Mouse (Mus musculus): Measurements from ENCODE around the gene Plxnd1. TPM values are rescaled to one million over a fixed set of nuclear protein-coding genes. Genes with fewer than 3 reads are reported as not detected.

Gene Plxnd1
- total RNA-seq, 2 experiments from 2014 or later: 116 to 135 TPM

GRCm38 (mm10) chr6:115983306-115984038, 11.3 kb downstream of the Plxnd1 start:
- DNase-seq (ENCODE audit: low spot score in 2 of 2): no peak

GRCm38 (mm10) chr6:115982889-115983288, 11.9 kb downstream of the Plxnd1 start:
- DNase-seq (ENCODE audit: low spot score in 2 of 2): no peak

- DNase-seq (ENCODE audit: low spot score in 2 of 2): no peak
Measured at GRCm38 (mm10) chr6:115978596-115978995, 16.2 kb downstream of the Plxnd1 start.

DNA sequence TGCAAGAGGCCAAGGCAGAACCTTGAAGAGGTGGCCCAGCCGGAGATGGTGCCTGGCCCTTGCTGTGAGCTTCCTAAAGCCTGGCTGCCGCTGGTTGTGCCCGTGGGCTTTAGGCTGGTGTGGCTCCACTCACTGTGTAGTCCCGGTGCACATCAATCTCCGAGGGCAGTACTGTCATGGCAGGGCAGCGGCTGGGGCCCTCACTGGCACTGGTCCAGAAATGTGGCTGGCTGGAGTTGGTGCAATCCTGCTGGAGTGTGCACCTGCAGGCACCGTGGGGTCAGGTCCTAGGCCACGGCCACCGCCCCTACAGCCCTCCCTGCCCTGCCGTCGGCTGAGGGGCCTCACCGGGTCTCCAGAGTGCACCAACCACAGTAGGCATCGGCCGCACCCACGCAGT, 17.0 kb downstream of the Plxnd1 start:
- DNase-seq (ENCODE audit: low spot score in 2 of 2): no peak

- no peak for DNase-seq (ENCODE audit: low spot score in 2 of 2)
Measured at GRCm38 (mm10) chr6:115975606-115976005, 19.2 kb downstream of the Plxnd1 start.

GRCm38 (mm10) chr6:115973881-115974662, 20.7 kb downstream of the Plxnd1 start:
- DNase-seq (ENCODE audit: low spot score in 2 of 2): no peak

- no peak for DNase-seq (ENCODE audit: low spot score in 2 of 2)
Measured at GRCm38 (mm10) chr6:115973139-115973875, 21.5 kb downstream of the Plxnd1 start.

DNA sequence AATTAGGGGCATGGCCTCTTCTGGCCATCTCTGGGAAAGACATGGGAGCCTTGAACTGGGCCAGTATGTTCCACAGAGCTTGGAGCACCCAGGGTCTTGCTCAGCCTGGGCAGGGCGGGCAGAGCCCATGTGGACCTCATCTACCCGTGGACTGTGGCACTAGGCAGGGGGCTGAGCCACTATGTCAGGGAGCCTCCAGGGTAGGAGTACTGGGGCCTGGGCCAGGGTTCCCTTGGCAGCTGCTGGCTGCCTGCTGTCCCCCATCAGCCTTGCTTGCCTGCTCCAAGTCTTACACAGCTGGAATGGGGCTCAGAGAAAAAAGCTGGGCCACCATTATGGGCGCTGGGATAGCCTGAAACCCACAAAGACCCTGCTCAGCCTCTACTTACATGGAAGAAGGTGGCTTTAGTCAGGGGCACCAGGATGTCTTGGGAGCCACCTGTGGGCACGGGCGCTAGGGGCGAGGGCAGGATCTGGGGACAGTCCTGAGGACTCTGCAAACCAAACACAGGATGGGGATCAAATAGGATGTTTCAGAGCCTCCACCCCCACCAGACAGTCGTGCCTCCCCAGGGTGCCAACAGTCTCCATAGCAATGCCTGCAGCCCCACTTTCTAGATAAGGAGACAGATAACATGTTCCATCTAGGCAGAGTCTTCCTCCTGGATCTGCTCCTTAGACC, 22.6 kb downstream of the Plxnd1 start:
- no peak for DNase-seq (ENCODE audit: low spot score in 2 of 2)

DNA sequence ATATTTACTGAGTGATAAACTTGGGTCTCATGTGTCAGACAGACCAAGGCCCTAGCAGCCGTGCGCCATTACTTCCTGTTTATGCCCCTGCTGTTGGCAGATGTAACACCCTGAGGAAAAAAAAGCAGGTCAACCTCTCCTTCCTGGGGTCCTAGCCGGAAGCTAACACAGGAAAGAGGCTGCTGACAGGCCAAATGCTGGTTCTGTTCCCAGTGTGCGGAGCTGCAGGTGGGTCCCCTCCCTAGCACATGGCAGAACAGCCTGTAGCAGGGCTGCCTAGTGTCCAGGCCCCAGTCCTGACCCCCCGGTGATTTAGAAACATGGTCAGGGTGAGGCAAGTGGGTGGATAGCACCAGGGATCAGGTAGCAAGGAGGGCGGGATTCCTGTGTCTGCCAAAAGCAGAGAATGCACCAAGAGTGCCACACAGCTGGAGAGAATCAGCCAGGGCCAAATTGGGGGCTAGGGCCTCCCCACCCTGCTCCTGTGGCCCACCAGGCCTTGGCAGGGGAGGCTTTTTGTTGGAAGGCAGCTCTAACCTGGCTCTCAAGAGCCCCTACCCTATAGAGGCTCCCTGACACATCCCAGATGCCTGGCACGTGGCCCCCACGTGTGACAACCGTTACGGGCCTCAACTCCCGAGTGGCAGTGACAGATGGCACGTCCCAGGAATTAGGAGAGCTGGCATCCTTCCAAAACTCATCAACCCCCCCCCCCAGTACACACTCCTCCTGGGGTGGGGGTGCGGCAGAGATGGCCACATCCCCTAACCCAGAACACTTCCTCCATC, 23.3 kb downstream of the Plxnd1 start:
- DNase-seq (ENCODE audit: low spot score in 2 of 2): no peak

DNA sequence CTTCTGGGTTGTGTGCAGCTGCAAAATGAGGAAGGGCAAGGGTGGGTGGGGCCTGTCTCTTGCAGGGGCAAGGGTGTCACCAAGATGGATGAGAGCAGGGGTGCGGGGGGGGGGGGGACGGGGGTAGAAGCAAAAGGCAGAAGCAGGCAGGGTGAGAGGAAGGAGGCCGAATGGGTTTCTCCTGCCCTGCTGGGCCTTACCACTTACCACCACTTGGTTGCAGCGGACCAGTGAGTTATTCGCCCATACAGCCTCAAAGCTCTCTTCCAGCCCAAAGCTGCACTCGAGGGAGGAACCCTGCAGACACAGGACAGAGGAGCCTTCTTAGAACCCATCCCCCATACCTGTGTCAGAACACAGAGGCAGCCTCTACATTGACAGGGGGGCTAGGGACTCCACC, 24.9 kb downstream of the Plxnd1 start:
- no peak for DNase-seq (ENCODE audit: low spot score in 2 of 2)

DNA sequence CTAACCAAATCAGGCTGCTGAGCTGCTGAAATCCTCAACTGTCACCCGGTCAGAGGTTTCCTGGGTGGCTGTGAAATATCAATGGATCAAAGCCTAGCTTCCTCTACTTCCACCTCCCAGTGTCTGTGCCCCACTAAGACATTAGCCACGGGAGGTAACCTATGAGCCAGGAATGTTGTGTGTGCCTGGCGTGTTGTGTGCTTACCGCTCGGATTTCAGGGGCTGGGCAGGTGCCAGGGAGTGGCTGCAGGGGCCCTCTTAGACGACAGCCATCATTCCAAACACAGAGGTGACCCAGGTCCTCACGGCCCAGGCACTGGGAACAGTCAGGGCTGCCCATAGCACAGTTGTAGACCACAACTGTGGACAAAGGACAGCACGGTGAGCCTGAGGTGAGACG, 25.7 kb downstream of the Plxnd1 start:
- DNase-seq (ENCODE audit: low spot score in 2 of 2): no peak

- DNase-seq (ENCODE audit: low spot score in 2 of 2): no peak
Measured at GRCm38 (mm10) chr6:115968700-115969099, 26.1 kb downstream of the Plxnd1 start.

DNA sequence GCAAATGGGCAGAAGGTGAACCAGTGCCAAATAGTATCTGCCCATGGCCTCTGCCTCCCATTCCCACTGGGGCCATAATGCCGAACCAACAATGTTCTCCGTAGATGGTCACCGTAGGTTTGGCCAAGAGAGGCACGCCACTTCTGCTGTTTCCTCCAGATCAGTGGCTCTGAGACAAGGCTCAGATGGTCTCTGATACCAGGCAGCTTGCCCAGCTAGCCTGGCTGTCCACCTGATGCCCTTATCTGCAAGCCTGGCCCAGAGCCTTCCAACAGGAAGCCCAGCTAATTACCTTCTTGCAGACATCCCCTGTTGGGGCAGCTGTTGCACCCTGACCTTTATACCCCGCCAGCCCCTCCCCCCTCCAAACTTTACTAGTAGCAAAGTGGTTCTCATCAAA, 26.7 kb downstream of the Plxnd1 start:
- no peak for DNase-seq (ENCODE audit: low spot score in 2 of 2)

DNA sequence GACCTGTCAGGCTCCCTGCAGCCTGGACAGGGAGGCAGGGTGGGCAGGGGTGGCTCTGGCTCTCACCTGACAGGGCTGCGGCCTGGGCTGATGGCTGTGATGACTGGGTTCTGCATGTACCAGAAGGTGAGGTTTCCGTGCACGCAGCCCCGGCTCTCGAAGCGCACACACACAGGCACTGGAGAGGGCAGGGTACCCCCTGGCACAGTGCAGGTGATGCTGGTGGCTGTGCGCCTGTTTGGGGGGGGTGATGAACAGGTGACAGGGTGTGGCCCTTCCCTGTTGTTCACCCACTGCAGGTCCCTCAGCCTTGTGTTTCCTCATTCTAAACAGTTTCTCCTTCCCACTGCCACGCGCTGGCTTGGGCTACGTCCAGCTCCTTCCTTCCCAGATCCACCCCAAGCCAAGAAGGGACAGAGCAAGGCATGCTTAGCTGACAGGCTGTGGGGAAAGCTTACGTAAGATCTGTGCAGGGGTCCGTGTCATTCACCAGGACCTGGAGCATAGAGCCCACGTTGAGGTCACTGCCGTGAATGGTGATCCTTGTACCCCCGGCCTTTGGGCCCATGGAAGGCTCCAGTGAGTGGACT, 27.4 kb downstream of the Plxnd1 start:
- DNase-seq (ENCODE audit: low spot score in 2 of 2): no peak

DNA sequence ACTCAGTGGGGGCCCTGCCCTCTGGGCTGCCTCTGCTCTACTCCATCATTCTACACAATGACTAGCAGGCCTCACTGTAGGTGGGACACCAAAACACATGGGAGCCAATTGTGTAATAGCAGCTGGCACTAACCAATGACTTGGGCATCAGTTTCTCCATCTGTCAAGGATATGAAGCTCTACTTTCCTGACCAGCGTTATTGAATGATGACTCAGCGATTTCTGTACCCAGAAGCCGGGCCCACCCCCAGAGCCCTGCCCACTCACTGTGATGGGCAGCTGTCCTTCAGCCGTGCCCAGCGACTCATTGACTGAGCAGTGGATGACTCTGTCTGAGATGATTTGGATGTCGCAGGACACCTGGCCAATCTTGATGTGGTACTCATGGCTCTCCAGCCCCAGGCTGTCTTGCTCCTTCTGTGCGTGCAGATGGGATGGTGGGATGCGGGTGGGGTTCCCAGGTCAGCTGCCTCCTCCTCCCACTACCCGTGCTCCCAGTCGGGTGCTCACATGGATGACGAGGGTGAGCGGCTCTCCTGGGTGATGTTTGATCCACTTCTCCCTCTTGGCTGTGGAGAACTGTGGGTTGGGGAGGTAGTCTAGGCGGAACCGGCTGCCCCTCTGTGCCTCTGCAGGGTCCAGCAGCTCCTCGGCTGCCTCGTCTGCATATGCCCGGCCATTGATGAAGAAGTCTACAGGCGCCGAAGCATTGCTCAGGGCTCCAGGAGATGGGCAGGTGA, 28.4 kb downstream of the Plxnd1 start:
- no peak for DNase-seq (ENCODE audit: low spot score in 2 of 2)

- no peak for DNase-seq (ENCODE audit: low spot score in 2 of 2)
Measured at GRCm38 (mm10) chr6:115963656-115964055, 31.1 kb downstream of the Plxnd1 start.

GRCm38 (mm10) chr6:115962439-115963085, 32.2 kb downstream of the Plxnd1 start:
- no peak for DNase-seq (ENCODE audit: low spot score in 2 of 2)

GRCm38 (mm10) chr6:115961743-115962142, 33.1 kb downstream of the Plxnd1 start:
- no peak for DNase-seq (ENCODE audit: low spot score in 2 of 2)

DNA sequence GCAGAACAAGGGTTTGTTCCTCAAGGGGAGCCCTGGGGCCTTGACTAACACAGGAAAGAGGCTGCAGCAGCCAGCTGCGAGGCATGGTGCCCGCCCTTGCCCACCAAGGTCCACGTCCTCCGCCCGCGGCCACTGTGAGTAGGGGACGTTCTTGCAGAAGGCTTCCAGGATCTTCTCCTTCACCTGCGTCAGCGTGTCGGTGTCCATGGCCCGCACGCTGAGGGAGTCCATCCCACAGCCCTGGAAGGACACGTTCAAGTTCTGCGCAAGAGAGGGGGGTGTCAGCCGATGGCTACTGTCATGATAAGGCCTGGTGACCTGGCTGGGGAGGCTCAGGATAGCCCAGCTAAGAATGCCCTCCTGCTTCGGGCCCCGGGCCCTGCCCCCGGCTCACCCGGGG, 34.5 kb downstream of the Plxnd1 start:
- DNase-seq (ENCODE audit: low spot score in 2 of 2): no peak

Data from adrenal gland, adult 18-20 months (tissue).